Mouse (Mus musculus): Measurements from ENCODE around the gene Add3.

GRCm38 (mm10) chr19:53101374-53102300, 38.6 kb upstream of the Add3 start:
- TF ChIP-seq GATA2 (IDR thresholded peaks at IDR 0.05; ENCODE audit: borderline replicate concordance, low read depth, low read length) (no peak), TAL1 (conservative IDR thresholded peaks at IDR 0.05; ENCODE audit: low read depth, low read length) (no peak), CTCF (IDR thresholded peaks at IDR 0.05; ENCODE audit: low read depth, low read length) (no peak), POLR2AphosphoS5 (IDR thresholded peaks at IDR 0.05; ENCODE audit: insufficient replicate concordance, low read depth, low read length) (no peak), GATA1 (IDR thresholded peaks at IDR 0.05; ENCODE audit: borderline replicate concordance, low read length) (no peak)
